Mouse (Mus musculus): ENCODE measurements around the gene Platr17.

Platr17 gene

GRCm38 (mm10) chr17:33919351-33920281 is 14.7 kb downstream of the Platr17 start:
- DNase-seq (ENCODE audit: low spot score in 2 of 2): peak; percentile 80 to 90

- DNase-seq (ENCODE audit: low spot score in 2 of 2): peak; percentile 92 to 94
These were observed 15.6 kb downstream of the Platr17 start for GRCm38 (mm10) chr17:33920282-33921097.

- DNase-seq (ENCODE audit: low spot score in 2 of 2): no peak
These were observed 16.4 kb downstream of the Platr17 start for GRCm38 (mm10) chr17:33921361-33921760.

DNA sequence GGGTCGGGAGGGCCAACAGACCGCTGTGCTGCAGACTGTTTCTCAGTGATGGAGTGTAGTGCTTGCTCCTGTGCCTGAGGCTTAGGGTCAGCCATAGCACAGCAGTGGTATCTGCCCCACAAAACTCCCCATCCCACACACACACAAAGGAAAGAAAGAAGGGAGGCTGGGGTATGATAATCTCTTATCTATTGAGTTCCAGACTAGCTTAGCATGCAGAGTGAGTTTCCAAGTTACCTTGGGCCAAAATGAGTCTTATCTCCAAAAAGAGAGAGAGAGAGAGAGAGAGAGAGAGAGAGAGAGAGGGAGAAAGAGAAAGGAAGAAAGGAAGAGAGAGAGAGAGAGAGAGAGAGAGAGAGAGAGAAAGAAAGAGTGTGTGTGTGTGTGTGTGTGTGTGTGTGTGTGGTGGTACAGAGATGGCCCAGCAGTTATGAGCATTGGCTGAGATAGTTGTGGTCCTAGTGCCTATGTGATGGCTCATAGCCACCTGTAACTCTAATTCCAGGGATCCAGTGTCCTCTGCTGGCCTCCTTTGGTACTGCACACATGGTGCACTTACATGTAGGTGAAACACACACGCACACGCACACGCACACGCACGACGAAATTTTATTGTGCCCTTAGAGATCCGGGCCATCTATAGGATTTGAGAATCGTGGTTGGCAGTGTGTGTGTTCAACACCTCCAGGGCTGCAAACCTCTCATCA is 19.8 kb downstream of the Platr17 start:
- peak; percentile 59 to 81 for DNase-seq (ENCODE audit: low spot score in 2 of 2)

DNA sequence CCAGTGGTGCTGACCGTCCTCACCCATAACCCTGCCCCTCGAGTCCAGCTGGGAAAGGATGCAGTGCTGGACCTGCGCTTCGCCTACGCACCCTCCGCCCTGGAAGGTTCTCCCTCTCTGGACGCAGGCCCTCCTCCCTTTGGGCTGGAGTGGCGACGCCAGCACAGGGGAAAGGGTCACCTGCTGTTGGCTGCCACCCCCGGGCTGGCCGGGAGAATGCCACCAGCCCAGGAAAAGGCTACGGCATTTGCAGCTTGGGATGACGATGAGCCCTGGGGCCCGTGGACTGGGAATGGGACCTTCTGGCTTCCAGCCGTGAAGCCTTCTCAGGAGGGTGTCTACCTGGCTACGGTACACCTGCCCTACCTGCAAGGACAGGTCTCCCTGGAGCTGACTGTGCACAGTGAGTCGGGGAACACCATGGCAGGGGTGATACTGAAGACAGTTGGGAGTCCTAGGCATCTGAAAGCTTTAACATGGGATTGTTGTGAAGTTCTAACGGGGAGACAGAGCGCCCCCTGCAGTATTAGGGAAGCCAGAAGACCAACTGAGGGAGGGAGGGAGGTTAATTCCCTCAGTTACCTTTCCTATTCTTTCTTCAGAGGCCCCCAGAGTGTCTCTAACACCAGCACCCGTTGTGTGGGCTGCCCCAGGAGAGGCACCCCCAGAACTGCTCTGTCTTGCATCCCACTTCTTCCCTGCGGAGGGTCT is 20.6 kb downstream of the Platr17 start:
- no peak for DNase-seq (ENCODE audit: low spot score in 2 of 2)

DNA sequence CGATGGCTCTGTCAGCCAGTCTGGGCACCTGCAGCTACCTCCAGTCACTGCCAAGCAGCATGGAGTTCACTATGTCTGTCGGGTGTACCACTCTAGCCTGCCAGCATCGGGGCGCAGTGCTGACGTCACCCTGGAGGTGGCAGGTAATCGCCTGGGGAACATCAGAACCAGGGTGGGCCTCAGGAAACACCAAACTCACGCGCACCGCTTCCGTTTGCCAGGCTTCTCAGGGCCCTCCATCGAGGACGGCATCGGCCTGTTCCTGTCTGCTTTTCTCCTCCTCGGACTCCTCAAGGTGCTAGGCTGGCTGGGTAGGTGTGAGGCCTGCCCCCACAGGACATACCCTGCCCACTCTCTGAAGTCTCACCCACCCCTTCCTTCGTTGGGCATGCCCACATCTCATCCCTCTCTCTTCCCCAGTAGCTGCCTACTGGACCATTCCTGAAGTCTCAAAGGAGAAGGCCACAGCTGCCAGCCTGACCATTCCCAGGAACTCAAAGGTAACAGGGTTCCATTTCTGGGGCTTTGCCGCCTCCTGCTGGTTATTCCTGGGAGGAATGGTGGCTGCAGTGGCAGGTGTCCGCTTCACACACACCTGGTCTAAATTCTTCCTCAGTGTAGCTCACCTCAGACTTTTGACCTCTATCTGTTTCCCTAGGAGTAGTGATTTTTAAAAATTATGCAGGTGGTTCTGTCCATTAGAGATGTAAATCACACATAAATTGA is 21.4 kb downstream of the Platr17 start:
- no peak for DNase-seq (ENCODE audit: low spot score in 2 of 2)

GRCm38 (mm10) chr17:33928251-33928947 is 23.5 kb downstream of the Platr17 start:
- DNase-seq (ENCODE audit: low spot score in 2 of 2): no peak

GRCm38 (mm10) chr17:33929371-33930279 is 24.7 kb downstream of the Platr17 start, which contains the start of gene Rgl2:
TSS of gene Rgl2 (plus strand) at chr17:33929543.
- peak; percentile 97 to 99 for DNase-seq (ENCODE audit: low spot score in 2 of 2)

- DNase-seq (ENCODE audit: low spot score in 2 of 2): peak; percentile 64 to 66
These were observed 25.6 kb downstream of the Platr17 start for GRCm38 (mm10) chr17:33930280-33931158.

- no peak for DNase-seq (ENCODE audit: low spot score in 2 of 2)
These were observed 26.4 kb downstream of the Platr17 start for GRCm38 (mm10) chr17:33931159-33931866.

- no peak for DNase-seq (ENCODE audit: low spot score in 2 of 2)
These were observed 27.0 kb downstream of the Platr17 start for GRCm38 (mm10) chr17:33931947-33932346.

GRCm38 (mm10) chr17:33932448-33932847 is 27.5 kb downstream of the Platr17 start:
- DNase-seq (ENCODE audit: low spot score in 2 of 2): no peak

DNA sequence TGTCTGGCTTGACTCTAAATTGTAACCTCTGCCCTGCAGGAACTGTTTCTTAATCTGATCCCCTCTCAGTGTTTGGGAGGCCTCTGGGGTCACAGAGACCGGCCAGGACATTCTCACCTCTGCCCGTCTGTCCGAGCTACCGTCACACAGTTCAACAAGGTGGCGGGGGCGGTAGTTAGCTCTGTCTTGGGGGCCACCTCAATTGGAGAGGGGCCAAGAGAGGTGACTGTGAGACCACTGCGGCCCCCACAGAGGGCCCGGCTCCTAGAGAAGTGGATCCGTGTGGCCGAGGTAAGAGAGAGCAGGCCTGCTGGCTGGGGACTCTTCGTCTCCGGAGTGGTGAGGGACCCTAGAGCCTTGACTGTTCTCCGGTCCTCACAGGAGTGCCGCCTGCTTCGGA is 28.0 kb downstream of the Platr17 start:
- DNase-seq (ENCODE audit: low spot score in 2 of 2): no peak

- DNase-seq (ENCODE audit: low spot score in 2 of 2): no peak
These were observed 30.6 kb downstream of the Platr17 start for GRCm38 (mm10) chr17:33935422-33936055.

DNA sequence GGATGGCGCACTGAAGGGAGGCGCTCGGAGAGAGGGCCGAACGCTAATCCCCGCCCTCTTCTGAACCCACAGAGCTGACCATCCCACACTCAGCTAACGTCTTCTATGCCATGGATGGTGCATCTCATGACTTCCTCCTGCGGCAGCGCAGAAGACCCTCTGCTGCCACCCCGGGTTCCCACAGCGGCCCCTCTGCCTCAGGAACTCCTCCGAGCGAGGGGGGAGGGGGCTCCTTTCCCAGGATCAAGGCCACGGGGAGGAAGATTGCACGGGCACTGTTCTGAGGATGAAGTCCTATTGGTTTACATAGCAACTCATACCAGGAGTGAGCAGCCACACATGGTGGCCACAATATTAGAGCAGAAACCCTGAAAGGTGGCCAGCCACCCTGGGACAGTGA is 32.1 kb downstream of the Platr17 start:
- DNase-seq (ENCODE audit: low spot score in 2 of 2): no peak

DNA sequence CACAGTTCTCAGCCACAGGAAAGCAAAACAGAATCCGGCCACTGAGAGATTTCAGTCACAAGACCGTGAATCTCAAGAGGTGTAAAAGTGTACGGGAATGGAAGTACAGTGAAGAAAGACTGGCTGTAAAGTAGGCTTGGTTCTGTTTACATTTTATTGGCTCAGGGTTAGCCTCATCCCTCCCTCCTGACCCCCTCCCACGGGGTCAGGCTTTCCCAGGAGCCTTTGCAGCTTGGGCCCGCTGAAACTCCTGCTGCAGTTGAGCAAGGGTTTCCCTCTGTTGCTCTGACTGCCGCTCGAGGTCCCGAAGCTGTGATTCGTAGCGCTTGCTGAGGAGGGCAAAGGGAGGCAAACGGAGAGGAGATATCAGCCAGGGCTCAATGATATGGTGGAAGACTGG is 33.8 kb downstream of the Platr17 start:
- DNase-seq (ENCODE audit: low spot score in 2 of 2): no peak

Measured in spleen, postnatal 10 days (tissue).